Mouse (Mus musculus): ENCODE data around the gene Tef. TPM values are rescaled to one million over a fixed set of nuclear protein-coding genes. Genes with fewer than 3 reads are reported as not detected.

Tef gene
- total RNA-seq, 2 experiments from 2014 or later: 167 to 181 TPM

GRCm38 (mm10) chr15:81864238-81864637 is 62.0 kb downstream of the Tef start:
- intact Hi-C loops (cut with DNase I): no loop called here
- DNase-seq: no peak

- DNase-seq: no peak
- intact Hi-C loops (cut with DNase I): no loop called here
Measured at GRCm38 (mm10) chr15:81869985-81870384, 67.8 kb downstream of the Tef start.

GRCm38 (mm10) chr15:81871604-81872261 is 69.5 kb downstream of the Tef start, which contains the start of gene Phf5a:
Phf5a (minus strand) TSS chr15:81871911.
- DNase-seq: peak; percentile 71 to 76
- intact Hi-C loops (cut with DNase I): no loop called here

GRCm38 (mm10) chr15:81872262-81873136 is 70.3 kb downstream of the Tef start, which contains the start of gene Aco2:
Aco2 (plus strand) TSS chr15:81872309.
- DNase-seq: peak; percentile 99 to 100

More at GRCm38 (mm10) chr15:81872262-81873136, 70.3 kb downstream of the Tef start, which contains the start of gene Aco2:
- intact Hi-C loops (cut with DNase I): no loop called here

Other genes with a start within 250 kb of the Tef start
- 10 to 100 TPM; 30.5 to 33.8 TPM for gene Ep300, start 217.1 kb upstream of the Tef start, total RNA-seq (2021)
- 1 to 10 TPM; 7.3 TPM for gene L3mbtl2, start 138.5 kb upstream of the Tef start, total RNA-seq (2021)
- gene Chadl, start 105.1 kb upstream of the Tef start, total RNA-seq (2021): 1 to 10 TPM in 1 of 2 experiments, under 1 TPM in 1; 0.67 to 1.4 TPM
- 10 to 100 TPM; 27.3 to 28.3 TPM for gene Zc3h7b, start 57.4 kb upstream of the Tef start, total RNA-seq (2021)
- 10 to 100 TPM; 18.9 to 19.5 TPM for gene Rangap1, start 56.9 kb upstream of the Tef start, total RNA-seq (2021)
- 100 to 1,000 TPM in 1 of 2 experiments, 10 to 100 TPM in 1; 90.3 to 144 TPM for gene Tob2, start 56.4 kb downstream of the Tef start, total RNA-seq (2021)
- 10 to 100 TPM; 38.1 to 39.4 TPM for gene Phf5a, start 69.5 kb downstream of the Tef start, total RNA-seq (2021)
- 1,000 to 10,000 TPM; 1,185 to 1,290 TPM for gene Aco2, start 69.9 kb downstream of the Tef start, total RNA-seq (2021)
- 1 to 10 TPM; 7.7 TPM for gene Polr3h, start 123.8 kb downstream of the Tef start, total RNA-seq (2021)
- 1 to 10 TPM; 1.8 to 2.3 TPM for gene Csdc2, start 134.3 kb downstream of the Tef start, total RNA-seq (2021)
- gene Pmm1, start 158.5 kb downstream of the Tef start, total RNA-seq (2021): 10 to 100 TPM; 14.7 to 15.5 TPM
- gene 1700029P11Rik, start 178.1 kb downstream of the Tef start, total RNA-seq (2021): not detected
- gene Xrcc6, start 185.4 kb downstream of the Tef start, total RNA-seq (2021): 10 to 100 TPM; 17.8 to 22.9 TPM
- gene Desi1, start 231.4 kb downstream of the Tef start, total RNA-seq (2021): 10 to 100 TPM; 16.7 to 17.7 TPM
- gene Snu13, start 245.2 kb downstream of the Tef start, total RNA-seq (2021): 10 to 100 TPM; 36.0 to 47.5 TPM

All from gastrocnemius, postnatal 36 days (tissue).